Mouse (Mus musculus) spleen, adult 2 months (tissue): Measurements from ENCODE around the gene Nfia. TPM values are rescaled to one million over a fixed set of nuclear protein-coding genes. Genes with fewer than 3 reads are reported as not detected.

Experiments
- DNase-seq, 2 experiments: peaks; one replicate each; pipeline versions ENCODE4 v3.0.0 to v3.0.0-alpha.2; 2012 to 2021; ENCODE audit warnings: low spot score in 2 of 2, low read depth in 1 of 2
- H3K27ac ChIP-seq: fragments of 200-500 bp; 2 replicates; pipeline ENCODE4 v1.5.1; 2012; ENCODE audit warnings: low read length, inconsistent platforms; ENCODE audit not compliant: insufficient read depth
- H3K27me3 ChIP-seq: fragments of 200-500 bp; 2 replicates; pipeline ENCODE4 v1.6.1; 2012; ENCODE audit warnings: mild to moderate bottlenecking, moderate library complexity, low read length, inconsistent platforms; ENCODE audit not compliant: control insufficient read depth, insufficient read depth
- H3K36me3 ChIP-seq: fragments of 200-500 bp; 2 replicates; pipeline ENCODE4 v1.6.1; 2012; ENCODE audit warnings: mild to moderate bottlenecking, low read length, inconsistent platforms; ENCODE audit not compliant: control insufficient read depth, insufficient read depth
- H3K4me1 ChIP-seq: fragments of 200-500 bp; 2 replicates; pipeline ENCODE4 v1.6.1; 2011; ENCODE audit warnings: inconsistent platforms; ENCODE audit not compliant: control insufficient read depth, insufficient read depth, insufficient read length
- H3K4me3 ChIP-seq: fragments of 200-500 bp; 2 replicates; pipeline ENCODE4 v1.5.1; 2011; ENCODE audit warnings: mild to moderate bottlenecking, inconsistent platforms; ENCODE audit not compliant: insufficient read depth, insufficient read length; ENCODE audit errors: extremely low read depth
- CTCF ChIP-seq: fragments of 200-500 bp; IDR thresholded peaks from 2 replicates; pipeline ENCODE4 v1.5.1; 2011; ENCODE audit warnings: mild to moderate bottlenecking, inconsistent platforms; ENCODE audit not compliant: insufficient read depth, insufficient read length, insufficient replicate concordance; ENCODE audit errors: extremely low read depth
- POLR2A ChIP-seq: fragments of 200-500 bp; IDR thresholded peaks from 2 replicates; pipeline ENCODE4 v1.6.1; 2011; ENCODE audit warnings: low read depth, low read length, inconsistent platforms
- WGBS: fragments of 180-500 bp; shearing (Covaris S2); methylation state at CpG from one replicate; pipeline ENCODE4 v1.1.7; 2018; 5-methylcytosine and 5-hydroxymethylcytosine counted together
- polyA plus RNA-seq: library from polyadenylated mRNA; depleted of rRNA; stranded (reverse); fragments of >200 nt; gene quantifications from 2 replicates; pipeline ENCODE4 v1.2.3, GENCODE M21; 2012

Nfia gene
- polyA plus RNA-seq, 1 experiment = 10.3 TPM

DNA sequence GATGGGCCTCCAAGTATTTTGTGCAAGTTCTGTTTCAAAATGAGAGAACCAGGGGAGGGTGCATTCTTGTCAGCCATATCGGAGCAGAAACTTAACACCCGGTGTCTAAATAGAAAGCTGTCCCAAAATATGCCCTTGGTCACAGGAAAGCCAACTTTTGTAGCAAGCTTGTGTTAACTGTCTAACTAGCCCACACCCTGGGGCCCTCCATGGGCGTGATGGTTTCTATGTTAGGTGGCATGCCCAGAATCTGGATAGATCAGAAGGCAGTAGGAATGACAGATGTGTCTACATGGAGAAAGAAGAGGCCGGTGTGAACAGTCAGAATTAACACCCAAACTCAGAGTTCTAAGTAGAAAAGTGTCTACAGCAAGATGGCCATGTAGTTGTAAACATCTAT, 282.5 kb downstream of the Nfia start:
- no peaks in the 10 kb centered on the region for H3K27me3 ChIP-seq
- no peaks in the 10 kb centered on the region for H3K4me1 ChIP-seq
- WGBS = 91% methylated on average over 4 of the region's 4 CpGs
- no peak for DNase-seq
- TF ChIP-seq CTCF = no peak
- TF ChIP-seq POLR2A = no peak
- H3K36me3 ChIP-seq = no peaks in the 10 kb centered on the region
- H3K4me3 ChIP-seq = no peak overlapping the region
- H3K27ac ChIP-seq = no peak overlapping the region

DNA sequence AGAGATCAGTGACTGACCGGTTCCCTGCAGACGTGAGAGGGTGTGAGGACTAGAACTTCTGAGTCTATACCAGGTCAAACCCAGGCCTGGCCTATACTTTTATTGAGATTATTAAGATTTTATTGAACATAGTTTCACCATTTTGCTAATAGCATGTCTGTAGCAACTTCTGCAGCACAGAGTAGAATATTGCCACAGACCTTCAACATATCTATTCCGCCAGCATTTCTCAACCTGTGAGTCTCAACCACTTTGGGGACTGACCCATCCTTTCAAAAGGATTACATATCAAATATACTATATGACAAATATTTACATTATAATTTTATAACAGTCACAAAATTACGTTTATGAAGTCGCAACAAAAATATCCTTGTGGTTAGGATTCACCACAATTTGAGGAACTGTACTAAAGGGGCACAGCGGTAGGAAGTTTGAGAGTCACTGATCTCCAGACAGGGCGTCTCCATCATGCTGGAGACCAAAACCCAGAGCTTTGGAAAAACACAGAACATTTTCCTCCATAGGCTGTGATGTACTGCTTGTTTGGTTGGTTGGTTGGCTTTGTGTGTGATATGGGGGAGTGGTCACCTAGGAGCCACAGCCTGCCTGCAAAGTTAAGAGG, 284.0 kb downstream of the Nfia start:
- Histone ChIP-seq H3K4me3 (no peak overlapping the region), H3K36me3 (no peaks in the 10 kb centered on the region), H3K27ac (no peak overlapping the region), H3K4me1 (no peaks in the 10 kb centered on the region), H3K27me3 (no peaks in the 10 kb centered on the region)
- no peak for DNase-seq
- TF ChIP-seq POLR2A (no peak), CTCF (no peak)
- WGBS = 47% methylated on average over 7 of the region's 7 CpGs

- no peak overlapping the region for H3K27ac ChIP-seq
- no peak overlapping the region for H3K4me3 ChIP-seq
- H3K36me3 ChIP-seq = no peaks in the 10 kb centered on the region
- H3K27me3 ChIP-seq = no peaks in the 10 kb centered on the region
- WGBS = 91% methylated on average over 12 of the region's 12 CpGs
- no peak for DNase-seq
- TF ChIP-seq CTCF (no peak), POLR2A (no peak)
- H3K4me1 ChIP-seq = no peaks in the 10 kb centered on the region
Observed at GRCm38 (mm10) chr4:98057246-98057645, 284.7 kb downstream of the Nfia start.

GRCm38 (mm10) chr4:98057721-98058120, 285.2 kb downstream of the Nfia start:
- no peaks in the 10 kb centered on the region for H3K27me3 ChIP-seq
- H3K36me3 ChIP-seq = no peaks in the 10 kb centered on the region
- no peak overlapping the region for H3K4me3 ChIP-seq
- H3K27ac ChIP-seq = no peak overlapping the region
- WGBS = 78% methylated on average over 4 of the region's 4 CpGs
- DNase-seq = no peak
- TF ChIP-seq POLR2A = no peak
- TF ChIP-seq CTCF = no peak
- H3K4me1 ChIP-seq = no peaks in the 10 kb centered on the region

DNA sequence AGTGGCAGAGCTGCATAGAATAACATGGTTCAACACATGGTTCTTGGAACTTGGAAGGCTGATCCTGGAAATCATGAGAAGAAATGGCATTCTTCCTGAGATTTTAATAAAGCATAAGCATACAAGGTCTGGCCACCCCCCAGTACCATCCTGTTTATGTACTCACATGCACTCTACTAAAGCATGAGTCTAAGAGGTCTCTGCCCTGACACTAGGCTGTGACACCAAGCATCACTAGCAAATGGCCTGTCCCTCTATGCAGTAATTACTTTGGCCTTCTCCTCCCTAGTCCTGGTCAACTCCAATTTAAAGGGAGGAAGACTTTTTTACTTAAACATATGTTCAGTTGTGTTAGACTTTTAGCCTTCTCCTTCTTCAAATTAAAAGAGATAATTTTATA, 285.6 kb downstream of the Nfia start:
- Histone ChIP-seq H3K27me3 (no peaks in the 10 kb centered on the region), H3K36me3 (no peaks in the 10 kb centered on the region), H3K4me1 (no peaks in the 10 kb centered on the region), H3K4me3 (no peak overlapping the region), H3K27ac (no peak overlapping the region)
- no peak for TF ChIP-seq POLR2A
- TF ChIP-seq CTCF = no peak
- DNase-seq = no peak

- no peak for TF ChIP-seq POLR2A
- no peak for TF ChIP-seq CTCF
- no peaks in the 10 kb centered on the region for H3K27me3 ChIP-seq
- H3K4me1 ChIP-seq = no peaks in the 10 kb centered on the region
- H3K36me3 ChIP-seq = no peaks in the 10 kb centered on the region
- 90% methylated on average over 1 of the region's 1 CpGs for WGBS
- no peak overlapping the region for H3K27ac ChIP-seq
- no peak for DNase-seq
- no peak overlapping the region for H3K4me3 ChIP-seq
Observed at GRCm38 (mm10) chr4:98060601-98061000, 288.1 kb downstream of the Nfia start.

DNA sequence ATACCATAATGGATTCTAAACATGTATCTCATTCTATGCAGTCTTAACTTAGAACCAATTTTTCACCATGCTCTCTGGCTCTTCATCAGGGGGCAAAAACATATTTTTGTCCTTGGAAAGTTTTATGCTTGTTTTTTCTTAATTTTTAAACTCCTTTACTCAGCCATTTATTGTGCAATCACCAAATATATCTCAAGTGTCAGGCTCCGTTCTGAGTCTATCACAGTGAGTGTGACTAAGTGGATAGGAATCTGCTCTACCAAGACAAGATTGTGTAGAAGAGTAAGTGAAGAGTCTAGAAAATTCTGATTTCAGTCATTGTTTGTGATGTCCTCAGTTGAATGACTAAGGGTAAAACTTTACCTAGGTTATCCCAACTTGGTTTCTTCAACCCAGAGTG, 288.6 kb downstream of the Nfia start:
- Histone ChIP-seq H3K27ac (no peak overlapping the region), H3K36me3 (no peaks in the 10 kb centered on the region), H3K4me1 (no peaks in the 10 kb centered on the region), H3K27me3 (no peaks in the 10 kb centered on the region), H3K4me3 (no peak overlapping the region)
- no peak for DNase-seq
- TF ChIP-seq CTCF (no peak), POLR2A (no peak)
- 83% methylated on average over 1 of the region's 1 CpGs for WGBS

DNA sequence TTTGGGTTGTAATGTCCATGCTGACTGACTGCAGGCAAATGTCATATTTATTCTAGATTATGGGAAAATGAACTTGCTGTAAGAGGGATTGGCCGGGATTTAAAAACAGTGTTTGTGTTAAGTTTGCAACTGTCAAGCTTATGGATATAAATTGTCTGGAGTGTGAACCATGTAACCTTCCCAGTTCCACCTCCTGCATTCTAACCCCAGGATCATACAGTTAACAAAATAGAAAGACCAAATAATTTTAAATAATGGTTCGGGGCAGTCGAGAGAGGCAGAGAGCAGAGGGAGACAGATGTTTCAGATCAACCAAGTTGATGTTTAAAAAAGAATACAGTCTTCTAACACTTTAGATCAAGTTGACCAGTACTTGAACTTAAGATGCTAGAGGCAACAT, 290.7 kb downstream of the Nfia start:
- no peaks in the 10 kb centered on the region for H3K4me1 ChIP-seq
- 93% methylated on average over 3 of the region's 3 CpGs for WGBS
- H3K27me3 ChIP-seq = no peaks in the 10 kb centered on the region
- H3K36me3 ChIP-seq = 0 out of 2 replicates have a peak, but pooled peaks cover 1% of the 10 kb centered on the region
- no peak for DNase-seq
- no peak overlapping the region for H3K4me3 ChIP-seq
- no peak for TF ChIP-seq CTCF
- TF ChIP-seq POLR2A = no peak
- no peak overlapping the region for H3K27ac ChIP-seq
